Mouse (Mus musculus): ENCODE measurements around the gene Adk.

DNA sequence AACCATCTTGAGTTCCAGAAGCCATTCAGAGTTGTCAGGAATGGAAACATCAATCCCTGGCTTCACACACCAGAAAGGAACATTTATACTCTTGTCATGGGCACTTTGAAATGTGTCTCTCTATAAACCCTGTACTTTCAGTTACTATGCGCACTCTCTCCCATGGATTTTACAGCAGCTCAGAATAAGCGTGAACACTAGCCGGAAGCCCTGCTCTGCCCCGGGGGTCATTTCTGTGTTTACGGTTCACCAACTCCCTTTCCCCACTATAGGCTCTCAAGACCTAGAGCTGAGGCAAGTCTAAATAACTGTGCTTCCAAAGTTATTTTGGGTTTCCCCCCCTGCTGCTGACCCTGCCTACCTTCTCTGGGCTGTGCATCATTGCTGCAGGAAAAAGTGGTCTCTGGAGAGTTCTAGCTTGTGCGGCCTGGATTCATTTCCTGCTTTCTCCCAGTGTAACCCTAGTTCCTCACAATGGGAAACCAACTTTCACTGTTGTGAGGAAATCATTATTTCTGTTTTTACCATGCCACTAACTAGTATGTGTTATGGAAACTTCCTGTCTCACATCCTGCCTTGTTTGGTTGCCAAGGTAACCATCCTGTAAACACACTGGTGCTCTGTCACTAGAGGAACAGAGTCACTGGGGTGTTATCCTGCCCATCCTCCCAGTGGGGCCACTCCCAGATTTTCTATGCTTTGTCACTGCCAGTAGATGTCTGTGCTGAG, 20.4 kb upstream of the Adk start:
- no peak for TF ChIP-seq POLR2A (IDR thresholded peaks at IDR 0.05; ENCODE audit: borderline replicate concordance, control insufficient read depth, low read depth, low read length)
- TF ChIP-seq CTCF (IDR thresholded peaks at IDR 0.05; ENCODE audit: control insufficient read depth, insufficient read depth, low read length): no peak
